ENCODE assay signal across 11 mouse cellular contexts in the genomic region with DNA sequence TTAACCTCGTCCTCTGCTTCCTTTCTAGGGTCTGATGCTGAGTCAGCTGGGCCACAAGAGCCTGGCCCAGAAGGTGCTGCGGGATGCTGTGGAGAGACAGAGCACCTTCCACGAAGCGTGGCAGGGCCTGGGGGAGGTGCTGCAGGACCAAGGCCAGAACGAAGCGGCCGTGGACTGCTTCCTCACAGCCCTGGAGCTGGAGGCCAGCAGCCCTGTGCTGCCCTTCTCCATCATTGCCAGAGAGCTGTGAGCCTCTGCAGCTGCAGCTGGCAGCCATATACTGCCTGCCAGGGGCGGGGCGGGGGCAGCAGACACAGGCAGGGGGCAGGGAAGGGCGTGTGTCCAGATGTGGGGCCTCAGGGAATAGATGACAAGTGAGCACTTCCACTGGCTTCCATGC. TPM values are rescaled to one million over a fixed set of nuclear protein-coding genes. Genes with fewer than 3 reads are reported as not detected.
DNase-seq lines count a peak whose midpoint lies in the region; ATAC-seq and TF ChIP-seq lines count a peak whose summit lies in the region.
"Had no signal": no experiment of that assay in that cellular context is flagged by ENCODE, and none has a peak within 500 bp of the region (broad histone marks: within the 10 kb centered on the region; RNA-seq: fewer than 3 reads in every experiment).

No protein-coding gene starts in this region.

- H3K36me3 ChIP-seq in forebrain, embryonic 16.5 days (ENCODE audit: control insufficient read depth, insufficient read depth) = no peaks in the 10 kb centered on the region
- H3K36me3 ChIP-seq in lung, postnatal 0 days (ENCODE audit: insufficient read depth, low read length) = no peaks in the 10 kb centered on the region

- TF ChIP-seq CTCF in lung, postnatal 0 days (IDR thresholded peaks at IDR 0.05) = peak; percentile 13; the same call in 1 of the 2 replicates

- H3K4me3 ChIP-seq in forebrain, embryonic 16.5 days (replicated peaks; ENCODE audit: low read length) = no peak overlapping the region
- H3K4me3 ChIP-seq in lung, postnatal 0 days (ENCODE audit: low read depth, low read length) = no peak overlapping the region

- DNase-seq in gastrocnemius, postnatal 14 days = peak; percentile 52
- no peak for DNase-seq in gastrocnemius, adult 8-10 months (ENCODE audit: low spot score in 2 of 2)
- peak; percentile 40 for DNase-seq in 3T3-L1 (ENCODE audit: low read depth, low spot score)
- peak; percentile 37 for DNase-seq in lung, postnatal 0 days (ENCODE audit: low spot score)
- no peak for DNase-seq in left cerebral cortex, postnatal 25 days (ENCODE audit: low spot score in 2 of 2)
- DNase-seq in kidney, adult 9 months = no peak

- WGBS in forebrain, embryonic 16.5 days = 71% methylated on average over 10 of the region's 10 CpGs
- WGBS in lung, postnatal 0 days = 56% methylated on average over 9 of the region's 10 CpGs

- H3K27me3 ChIP-seq in forebrain, embryonic 16.5 days (replicated peaks; ENCODE audit: control insufficient read depth, insufficient read depth, low read length) = no peaks in the 10 kb centered on the region
- H3K27me3 ChIP-seq in lung, postnatal 0 days (replicated peaks; ENCODE audit: insufficient read depth, low read length) = no peaks in the 10 kb centered on the region

- intact Hi-C loops in gastrocnemius, postnatal 14 days (cut with DNase I; ENCODE audit: low total_unique reads) = no loop called here
- intact Hi-C loops in left cerebral cortex, postnatal 25 days (cut with DNase I) = loop anchor here (5.0 kb wide), 2 partner anchors 47 to 152 kb away; a partner anchor contains a TSS

- H3K27ac ChIP-seq in forebrain, embryonic 16.5 days (ENCODE audit: low read length) = peak overlapping the region; percentile 16; the same call in 1 of the 2 replicates
- H3K27ac ChIP-seq in lung, postnatal 0 days (ENCODE audit: low read length) = 0 out of 2 replicates have a peak overlapping the region, but pooled peaks have one; percentile 20

- no peaks in the 10 kb centered on the region for H3K9me3 ChIP-seq in forebrain, embryonic 16.5 days (ENCODE audit: control insufficient read depth, low read length)
- no peaks in the 10 kb centered on the region for H3K9me3 ChIP-seq in lung, postnatal 0 days (ENCODE audit: low read length)

- ATAC-seq in forebrain, embryonic 16.5 days = no peak
- ATAC-seq in lung, postnatal 0 days = peak; percentile 8
- ATAC-seq in granulocyte monocyte progenitor cell, adult 5-6 weeks (replicated peaks; ENCODE audit: poor library complexity, severe bottlenecking) = no peak
- ATAC-seq: CD4-positive, CD25-positive, alpha-beta regulatory T cell, adult 4 months had no signal

- no peak for TF ChIP-seq EP300 in lung, postnatal 0 days (IDR thresholded peaks at IDR 0.05)

- no peak overlapping the region for H3K4me2 ChIP-seq in forebrain, embryonic 16.5 days (ENCODE audit: low read length)
- no peak overlapping the region for H3K4me2 ChIP-seq in lung, postnatal 0 days (replicated peaks; ENCODE audit: low read depth, low read length)

- H3K4me1 ChIP-seq in forebrain, embryonic 16.5 days (replicated peaks; ENCODE audit: control insufficient read depth, insufficient read depth, low read length) = peaks cover 28% of the 10 kb centered on the region
- peaks cover 17% of the 10 kb centered on the region; the same call in 1 of the 2 replicates for H3K4me1 ChIP-seq in lung, postnatal 0 days (ENCODE audit: insufficient read depth, low read depth, low read length)

- no peak overlapping the region for H3K9ac ChIP-seq in forebrain, embryonic 16.5 days (replicated peaks; ENCODE audit: low read depth, low read length)
- H3K9ac ChIP-seq in lung, postnatal 0 days (replicated peaks; ENCODE audit: low read depth) = no peak overlapping the region

RNA-seq across cellular contexts. Expression of a gene that starts 47.7 kb away (rescaled TPM):
- total RNA-seq in gastrocnemius, postnatal 14 days (2021) = not detected
- not detected for total RNA-seq in gastrocnemius, adult 8-10 months (2022)
- not detected in 2 replicates for polyA plus RNA-seq in forebrain, embryonic 16.5 days (2015; fragmentation: Nextera tagmentation; extraction: Ambion mirVana)
- not detected in 2 replicates for polyA plus RNA-seq in lung, postnatal 0 days (2015; fragmentation: Nextera tagmentation; extraction: Ambion mirVana)
- not detected in 2 replicates for total RNA-seq in granulocyte monocyte progenitor cell, adult 5-6 weeks (2014; fragmentation: Nextera tagmentation)
- total RNA-seq in granulocyte monocyte progenitor cell, adult 5-6 weeks (2017) = not detected in 2 replicates
- under 1 TPM in 1 of 2 experiments, not detected in 1; 0.62 TPM for total RNA-seq in left cerebral cortex, postnatal 25 days (2021)
- total RNA-seq: heart, postnatal 14 days; neutrophil, adult 5-6 weeks had no signal
- polyA plus RNA-seq: CD4-positive, CD25-positive, alpha-beta regulatory T cell, adult 4 months had no signal

Comparison
In these comparisons a context has a peak if more than half of its experiments do, and no peak if none do; other contexts are left out.
1. DNase-seq: peak in gastrocnemius, postnatal 14 days (single experiment), 3T3-L1 (single experiment) and lung, postnatal 0 days (single experiment); none in gastrocnemius, adult 8-10 months (0 of 2), left cerebral cortex, postnatal 25 days (0 of 2) and kidney, adult 9 months (single experiment).